Mouse (Mus musculus) heart, adult 2 months (tissue): ENCODE measurements at regions not wholly inside any gene's neighbourhood (a gene's known extent, or its start where the extent isn't known, plus 50 kb on each side); places are given as distances from the start of the nearest gene placed in this dataset.

Experiments
- DNase-seq, 2 experiments: peaks; one replicate each; pipeline ENCODE4 v3.0.0; 2021
- H3K27ac ChIP-seq: fragments of 200-600 bp; 2 replicates; pipeline ENCODE4 v1.8.1; 2022
- H3K27me3 ChIP-seq: fragments of 200-500 bp; 2 replicates; pipeline ENCODE4 v1.6.1; 2012; ENCODE audit warnings: mild to moderate bottlenecking, low read length, inconsistent platforms, mixed read lengths; ENCODE audit not compliant: control insufficient read depth, insufficient read depth
- H3K36me3 ChIP-seq: fragments of 200-500 bp; 2 replicates; pipeline ENCODE4 v1.6.1; 2012; ENCODE audit warnings: low read length, inconsistent platforms; ENCODE audit not compliant: control insufficient read depth, insufficient read depth
- H3K4me1 ChIP-seq: fragments of 200-500 bp; 2 replicates; pipeline ENCODE4 v1.6.1; 2011; ENCODE audit warnings: low read length; ENCODE audit not compliant: control insufficient read depth, insufficient read depth
- H3K4me3 ChIP-seq: fragments of 200-600 bp; 2 replicates; pipeline ENCODE4 v1.8.1; 2022
- H3K79me2 ChIP-seq: fragments of 200-500 bp; replicated peaks from 2 replicates; pipeline ENCODE4 v1.6.1; 2012; ENCODE audit warnings: mild to moderate bottlenecking, inconsistent platforms, low read length, moderate library complexity, mixed read lengths; ENCODE audit not compliant: control insufficient read depth, insufficient read depth
- H3K9ac ChIP-seq: fragments of 200-500 bp; 2 replicates; pipeline ENCODE4 v1.6.1; 2012; ENCODE audit warnings: low read depth, mild to moderate bottlenecking, control low read depth, inconsistent platforms, low read length, mixed read lengths
- CTCF ChIP-seq: fragments of 200-600 bp; IDR thresholded peaks from 2 replicates; pipeline ENCODE4 v1.8.1; 2022; ENCODE audit warnings: antibody characterized with exemption, mild to moderate bottlenecking, moderate library complexity
- EP300 ChIP-seq: fragments of 200-500 bp; IDR thresholded peaks from 2 replicates; pipeline ENCODE4 v1.6.1; 2011; ENCODE audit warnings: low read depth, low read length, control low read depth; ENCODE audit not compliant: insufficient read depth
- POLR2A ChIP-seq: fragments of 200-500 bp; IDR thresholded peaks from 2 replicates; pipeline ENCODE4 v1.6.1; 2011; ENCODE audit warnings: mild to moderate bottlenecking, low read depth, low read length, control low read depth; ENCODE audit not compliant: insufficient read depth
- WGBS: fragments of 180-500 bp; shearing (Covaris S2); methylation state at CpG from one replicate; pipeline ENCODE4 v1.1.7; 2018; 5-methylcytosine and 5-hydroxymethylcytosine counted together
- intact Hi-C: fragments of 180-260 bp; cut with DNase I; formaldehyde crosslinking; loops from one replicate; pipeline ENCODE4 v1.15.1; 2025

GRCm38 (mm10) chr5:82472146-82472545, 882.8 kb downstream of the Tecrl start:
- 44% methylated on average over 2 of the region's 2 CpGs for WGBS
- DNase-seq, result no peak
- H3K27me3 ChIP-seq, result no peaks in the 10 kb centered on the region
- TF ChIP-seq EP300 (no peak), CTCF (no peak), POLR2A (no peak)
- no peak overlapping the region for H3K27ac ChIP-seq
- no peaks in the 10 kb centered on the region for H3K36me3 ChIP-seq
- intact Hi-C loops, result no loop called here
- no peaks in the 10 kb centered on the region for H3K79me2 ChIP-seq
- H3K4me3 ChIP-seq, result no peak overlapping the region
- H3K9ac ChIP-seq, result no peak overlapping the region
- no peaks in the 10 kb centered on the region for H3K4me1 ChIP-seq

GRCm38 (mm10) chr5:82464272-82464671, 890.7 kb downstream of the Tecrl start:
- no peak overlapping the region for H3K4me3 ChIP-seq
- no peaks in the 10 kb centered on the region for H3K4me1 ChIP-seq
- H3K27me3 ChIP-seq, result no peaks in the 10 kb centered on the region
- TF ChIP-seq POLR2A (no peak), CTCF (no peak), EP300 (no peak)
- intact Hi-C loops, result no loop called here
- no peak for DNase-seq
- 82% methylated on average over 2 of the region's 2 CpGs for WGBS
- H3K9ac ChIP-seq, result no peak overlapping the region
- H3K27ac ChIP-seq, result no peak overlapping the region
- no peaks in the 10 kb centered on the region for H3K36me3 ChIP-seq
- H3K79me2 ChIP-seq, result no peaks in the 10 kb centered on the region

- H3K27me3 ChIP-seq, result no peaks in the 10 kb centered on the region
- H3K4me1 ChIP-seq, result no peaks in the 10 kb centered on the region
- no peak overlapping the region for H3K27ac ChIP-seq
- H3K9ac ChIP-seq, result no peak overlapping the region
- H3K4me3 ChIP-seq, result no peak overlapping the region
- H3K36me3 ChIP-seq, result no peaks in the 10 kb centered on the region
- WGBS, result 58% methylated on average over 4 of the region's 4 CpGs
- H3K79me2 ChIP-seq, result no peaks in the 10 kb centered on the region
- TF ChIP-seq CTCF (no peak), EP300 (no peak), POLR2A (no peak)
- intact Hi-C loops, result no loop called here
- DNase-seq, result no peak
These were observed 913.7 kb downstream of the Tecrl start for GRCm38 (mm10) chr5:82441288-82441687.

- 51% methylated on average over 2 of the region's 2 CpGs for WGBS
- Histone ChIP-seq H3K27me3 (no peaks in the 10 kb centered on the region), H3K27ac (no peak overlapping the region), H3K36me3 (no peaks in the 10 kb centered on the region), H3K9ac (no peak overlapping the region), H3K4me3 (no peak overlapping the region), H3K79me2 (no peaks in the 10 kb centered on the region), H3K4me1 (no peaks in the 10 kb centered on the region)
- TF ChIP-seq EP300 (no peak), POLR2A (no peak)
- intact Hi-C loops, result no loop called here
- DNase-seq, result no peak
These were observed 914.9 kb downstream of the Tecrl start for GRCm38 (mm10) chr5:82440126-82440525.

GRCm38 (mm10) chr5:82420396-82420795, 934.6 kb downstream of the Tecrl start:
- no peak for TF ChIP-seq CTCF
- TF ChIP-seq EP300, result no peak
- no peak for TF ChIP-seq POLR2A
- no peaks in the 10 kb centered on the region for H3K4me1 ChIP-seq
- no peaks in the 10 kb centered on the region for H3K27me3 ChIP-seq
- no peak for DNase-seq
- no peaks in the 10 kb centered on the region for H3K36me3 ChIP-seq
- no peak overlapping the region for H3K27ac ChIP-seq
- H3K9ac ChIP-seq, result no peak overlapping the region
- no peaks in the 10 kb centered on the region for H3K79me2 ChIP-seq
- intact Hi-C loops, result no loop called here
- no peak overlapping the region for H3K4me3 ChIP-seq

GRCm38 (mm10) chr5:82396632-82397234, 958.3 kb downstream of the Tecrl start:
- Histone ChIP-seq H3K4me3 (no peak overlapping the region), H3K4me1 (no peaks in the 10 kb centered on the region), H3K9ac (no peak overlapping the region), H3K27me3 (no peaks in the 10 kb centered on the region), H3K36me3 (no peaks in the 10 kb centered on the region), H3K27ac (no peak overlapping the region), H3K79me2 (no peaks in the 10 kb centered on the region)
- TF ChIP-seq EP300 (no peak), CTCF (no peak)
- DNase-seq, result no peak
- WGBS, result 51% methylated on average over 5 of the region's 5 CpGs
- intact Hi-C loops, result no loop called here

GRCm38 (mm10) chr5:82361624-82362023, 993.4 kb downstream of the Tecrl start:
- Histone ChIP-seq H3K79me2 (no peaks in the 10 kb centered on the region), H3K9ac (no peak overlapping the region), H3K27me3 (no peaks in the 10 kb centered on the region), H3K4me3 (no peak overlapping the region), H3K27ac (no peak overlapping the region), H3K4me1 (no peaks in the 10 kb centered on the region), H3K36me3 (no peaks in the 10 kb centered on the region)
- intact Hi-C loops, result no loop called here
- WGBS, result 47% methylated on average over 3 of the region's 3 CpGs
- no peak for DNase-seq
- no peak for TF ChIP-seq POLR2A
- TF ChIP-seq EP300, result no peak
- no peak for TF ChIP-seq CTCF
